Mouse (Mus musculus) ES-E14 (cell line): ENCODE measurements at regions not wholly inside any gene's neighbourhood (a gene's known extent, or its start where the extent isn't known, plus 50 kb on each side); places are given as distances from the start of the nearest gene placed in this dataset.

ENCODE experiments used
- CHD2 ChIP-seq: IDR thresholded peaks from 2 replicates; pipeline ENCODE4 v1.6.1; 2014; ENCODE audit warnings: mild to moderate bottlenecking, low read depth, low read length, inconsistent platforms
- HCFC1 ChIP-seq: IDR thresholded peaks from 2 replicates; pipeline ENCODE4 v1.6.1; 2012; ENCODE audit warnings: low read length, inconsistent platforms, borderline replicate concordance; ENCODE audit not compliant: insufficient read depth
- MAFK ChIP-seq: IDR thresholded peaks from 2 replicates; pipeline ENCODE4 v1.6.1; 2014; ENCODE audit warnings: mild to moderate bottlenecking, low read depth, low read length, inconsistent platforms; ENCODE audit not compliant: insufficient read depth
- ZC3H11A ChIP-seq: IDR thresholded peaks from 2 replicates; pipeline ENCODE4 v1.6.1; 2012; ENCODE audit warnings: low read depth, mild to moderate bottlenecking, inconsistent platforms, low read length, borderline replicate concordance
- ZNF384 ChIP-seq: IDR thresholded peaks from 2 replicates; pipeline ENCODE4 v1.6.1; 2012; ENCODE audit warnings: low read depth, low read length, inconsistent platforms

DNA sequence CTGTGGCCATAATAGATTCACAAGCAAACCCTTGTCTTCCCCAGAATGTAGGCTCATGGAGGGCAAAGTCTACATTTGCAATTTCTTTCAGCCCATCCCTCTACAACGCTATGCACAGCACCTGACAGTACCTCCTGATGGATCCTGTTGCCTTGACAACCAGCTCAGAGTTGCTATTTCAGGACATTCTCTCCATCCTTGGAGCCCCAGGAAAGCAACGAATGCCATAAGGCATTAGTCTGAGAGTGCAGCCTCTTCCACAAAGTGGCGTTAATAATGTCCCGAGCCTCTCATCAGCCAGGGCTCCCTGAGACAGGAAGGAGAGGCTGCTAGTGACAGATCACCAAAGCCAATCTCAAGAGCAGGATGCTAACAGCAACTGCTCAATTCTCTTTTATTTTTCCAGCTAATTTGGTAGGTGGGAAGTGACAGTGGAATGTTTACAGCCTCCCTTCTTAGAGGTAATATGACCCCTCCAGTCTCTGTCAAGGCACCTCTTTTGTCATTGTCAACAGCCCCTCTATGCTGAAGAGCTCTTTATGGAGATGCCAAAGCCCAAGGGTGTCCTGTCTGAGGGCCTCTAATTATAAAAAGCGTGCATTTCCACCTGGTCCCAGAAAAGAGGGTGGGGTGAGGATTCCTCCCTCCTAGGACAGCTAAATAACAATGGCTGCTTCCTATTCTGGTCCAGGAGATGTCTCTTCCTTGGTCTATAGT is 174.2 kb upstream of the Castor2 start:
- no peak for TF ChIP-seq ZNF384
- TF ChIP-seq ZC3H11A: no peak
- no peak for TF ChIP-seq HCFC1
- no peak for TF ChIP-seq MAFK
- TF ChIP-seq CHD2: no peak
